Mouse (Mus musculus) CH12.LX (cell line): ENCODE data around the gene Olfr67. TPM values are rescaled to one million over a fixed set of nuclear protein-coding genes. Genes with fewer than 3 reads are reported as not detected.
"Not testable (repeated sequence)": the region's sequence is repeated elsewhere in the genome, so short reads cannot be mapped to it uniquely, and the experiment has no call there.

ENCODE experiments used
- DNase-seq: peaks from one replicate; pipeline ENCODE4 v3.0.0-alpha.2; 2013; ENCODE audit errors: extremely low read depth
- H3K27ac ChIP-seq: 2 replicates; pipeline ENCODE4 v1.5.1; 2012; ENCODE audit warnings: low read depth, mild to moderate bottlenecking, control low read depth, moderate library complexity; ENCODE audit not compliant: insufficient read depth
- H3K27me3 ChIP-seq: replicated peaks from 2 replicates; pipeline ENCODE3; 2012; ENCODE audit warnings: inconsistent platforms
- H3K36me3 ChIP-seq, 2 experiments: replicated peaks in 1 of 2; 2 replicates each; pipeline versions ENCODE3 to v1.6.1; 2012; ENCODE audit warnings: inconsistent platforms in 1 of 2, low read length in 1 of 2, mild to moderate bottlenecking in 1 of 2, mixed read lengths in 1 of 2, moderate library complexity in 1 of 2; ENCODE audit not compliant: control insufficient read depth in 1 of 2, insufficient read depth in 1 of 2
- H3K4me1 ChIP-seq, 2 experiments: 2 replicates each; pipeline ENCODE4 v1.6.1; 2012; ENCODE audit warnings: inconsistent platforms in 1 of 2, moderate library complexity in 1 of 2; ENCODE audit not compliant: insufficient read depth in 2 of 2, control insufficient read depth in 1 of 2
- H3K4me2 ChIP-seq: 2 replicates; pipeline ENCODE4 v1.6.1; 2012; ENCODE audit warnings: low read depth, mild to moderate bottlenecking, control low read depth; ENCODE audit not compliant: poor library complexity, insufficient read depth, severe bottlenecking
- H3K4me3 ChIP-seq, 3 experiments: fragments of 150-350 bp in 1 of 3; sonication (generic) in 1 of 3; replicated peaks in 1 of 3; 2 replicates each; pipeline versions ENCODE3 to v1.5.1; 2011 to 2012; ENCODE audit warnings: low read depth in 2 of 3, low read length in 2 of 3, mild to moderate bottlenecking in 2 of 3, moderate library complexity in 2 of 3, control low read depth in 1 of 3, improper control_type of control experiment in 1 of 3, inconsistent platforms in 1 of 3, mixed read lengths in 1 of 3; ENCODE audit not compliant: poor library complexity in 1 of 3
- H3K79me2 ChIP-seq: replicated peaks from 2 replicates; pipeline ENCODE4 v1.6.1; 2012; ENCODE audit warnings: mild to moderate bottlenecking, moderate library complexity; ENCODE audit not compliant: control insufficient read depth, poor library complexity, insufficient read depth, severe bottlenecking; ENCODE audit errors: extremely low read depth
- H3K9ac ChIP-seq: 2 replicates; pipeline ENCODE4 v1.6.1; 2012; ENCODE audit warnings: low read depth, mild to moderate bottlenecking, control low read depth, moderate library complexity; ENCODE audit not compliant: insufficient read depth
- H3K9me3 ChIP-seq: replicated peaks from 2 replicates; pipeline ENCODE3; 2012; ENCODE audit warnings: low read length, inconsistent platforms, mixed read lengths
- BHLHE40 ChIP-seq: IDR thresholded peaks from 2 replicates; pipeline ENCODE4 v1.6.1; 2011; ENCODE audit warnings: mild to moderate bottlenecking, low read depth, low read length, improper control_type of control experiment
- CHD1 ChIP-seq: IDR thresholded peaks from 2 replicates; pipeline ENCODE4 v1.6.1; 2012; ENCODE audit warnings: low read depth, low read length, improper control_type of control experiment, inconsistent platforms
- CTCF ChIP-seq, 2 experiments: IDR thresholded peaks in 1 of 2; conservative IDR thresholded peaks in 1 of 2; 2 replicates each; pipeline ENCODE4 v1.5.1; 2011 to 2012; ENCODE audit warnings: low read depth in 2 of 2, low read length in 2 of 2, improper control_type of control experiment in 1 of 2, inconsistent platforms in 1 of 2, mild to moderate bottlenecking in 1 of 2, moderate library complexity in 1 of 2
- E2F4 ChIP-seq: IDR thresholded peaks from 2 replicates; pipeline ENCODE4 v1.6.1; 2011; ENCODE audit warnings: low read depth, low read length, improper control_type of control experiment; ENCODE audit not compliant: insufficient replicate concordance
- ELF1 ChIP-seq: IDR thresholded peaks from 2 replicates; pipeline ENCODE4 v1.6.1; 2014; ENCODE audit warnings: low read depth, mild to moderate bottlenecking, inconsistent platforms, low read length, improper control_type of control experiment
- EP300 ChIP-seq: IDR thresholded peaks from 2 replicates; pipeline ENCODE4 v1.6.1; 2011; ENCODE audit warnings: low read length, improper control_type of control experiment
- ETS1 ChIP-seq: conservative IDR thresholded peaks from 2 replicates; pipeline ENCODE4 v1.6.1; 2012; ENCODE audit warnings: low read depth, mild to moderate bottlenecking, inconsistent platforms, low read length, improper control_type of control experiment, moderate library complexity
- HCFC1 ChIP-seq: IDR thresholded peaks from 2 replicates; pipeline ENCODE4 v1.6.1; 2012; ENCODE audit warnings: low read depth, mild to moderate bottlenecking, inconsistent platforms, low read length, improper control_type of control experiment
- IRF4 ChIP-seq: IDR thresholded peaks from 2 replicates; pipeline ENCODE4 v1.6.1; 2014; ENCODE audit warnings: low read depth, mild to moderate bottlenecking, inconsistent platforms, low read length, improper control_type of control experiment
- JUND ChIP-seq: conservative IDR thresholded peaks from 2 replicates; pipeline ENCODE4 v1.6.1; 2011; ENCODE audit warnings: low read depth, low read length, improper control_type of control experiment
- KAT2A ChIP-seq: IDR thresholded peaks from 2 replicates; pipeline ENCODE4 v1.6.1; 2012; ENCODE audit warnings: low read length, improper control_type of control experiment, inconsistent platforms; ENCODE audit not compliant: insufficient replicate concordance
- MAX ChIP-seq: IDR thresholded peaks from 2 replicates; pipeline ENCODE4 v1.6.1; 2011; ENCODE audit warnings: low read length, improper control_type of control experiment
- MEF2A ChIP-seq: IDR thresholded peaks from 2 replicates; pipeline ENCODE4 v1.6.1; 2014; ENCODE audit warnings: low read depth, mild to moderate bottlenecking, inconsistent platforms, low read length, improper control_type of control experiment, borderline replicate concordance
- MXI1 ChIP-seq: IDR thresholded peaks from 2 replicates; pipeline ENCODE4 v1.6.1; 2011; ENCODE audit warnings: mild to moderate bottlenecking, low read depth, low read length, improper control_type of control experiment
- MYC ChIP-seq: IDR thresholded peaks from 2 replicates; pipeline ENCODE4 v1.6.1; 2011; ENCODE audit warnings: low read depth, mild to moderate bottlenecking, improper control_type of control experiment, low read length
- NRF1 ChIP-seq: IDR thresholded peaks from 2 replicates; pipeline ENCODE4 v1.6.1; 2014; ENCODE audit warnings: low read depth, mild to moderate bottlenecking, inconsistent platforms, low read length, improper control_type of control experiment, moderate library complexity
- PAX5 ChIP-seq: IDR thresholded peaks from 2 replicates; pipeline ENCODE4 v1.6.1; 2012; ENCODE audit warnings: low read length, inconsistent platforms, mixed read lengths
- POLR2AphosphoS2 ChIP-seq: IDR thresholded peaks from 2 replicates; pipeline ENCODE4 v1.6.1; 2011; ENCODE audit warnings: low read depth, low read length, improper control_type of control experiment
- RAD21 ChIP-seq: IDR thresholded peaks from 2 replicates; pipeline ENCODE4 v1.6.1; 2011; ENCODE audit warnings: low read depth, mild to moderate bottlenecking, low read length, improper control_type of control experiment, moderate library complexity
- RCOR1 ChIP-seq: conservative IDR thresholded peaks from 2 replicates; pipeline ENCODE4 v1.6.1; 2012; ENCODE audit warnings: low read depth, mild to moderate bottlenecking, inconsistent platforms, low read length, improper control_type of control experiment
- TBP ChIP-seq: conservative IDR thresholded peaks from 2 replicates; pipeline ENCODE4 v1.6.1; 2011; ENCODE audit warnings: low read depth, low read length, improper control_type of control experiment
- UBTF ChIP-seq: IDR thresholded peaks from 2 replicates; pipeline ENCODE4 v1.6.1; 2012; ENCODE audit warnings: low read depth, mild to moderate bottlenecking, inconsistent platforms, low read length, improper control_type of control experiment, moderate library complexity
- USF1 ChIP-seq: IDR thresholded peaks from 2 replicates; pipeline ENCODE4 v1.6.1; 2014; ENCODE audit warnings: low read depth, mild to moderate bottlenecking, inconsistent platforms, low read length, improper control_type of control experiment
- ZMIZ1 ChIP-seq: IDR thresholded peaks from 2 replicates; pipeline ENCODE4 v1.6.1; 2012; ENCODE audit warnings: low read depth, mild to moderate bottlenecking, inconsistent platforms, low read length, improper control_type of control experiment
- ZNF384 ChIP-seq: IDR thresholded peaks from 2 replicates; pipeline ENCODE4 v1.6.1; 2012; ENCODE audit warnings: low read depth, low read length, improper control_type of control experiment, inconsistent platforms
- dilution Hi-C: fragments of 300-500 bp; cut with MboI; formaldehyde crosslinking; loops from 2 replicates; pipeline ENCODE4 v1.14.3; 2020; ENCODE audit warnings: low sequenced_read_pairs; ENCODE audit not compliant: extremely low pct_unique_long_range_greater_than_20kb, extremely low pct_ligation_motif_present
- in situ Hi-C: fragments of 300-500 bp; cut with MboI; formaldehyde crosslinking; loops from 3 replicates; pipeline ENCODE4 v1.14.3; 2019; ENCODE audit warnings: low sequenced_read_pairs, low pct_ligation_motif_present, low pct_unique_long_range_greater_than_20kb, mixed read lengths
- polyA plus RNA-seq: library from polyadenylated mRNA; unstranded; fragments of >175 nt; gene quantifications from 2 replicates; pipeline ENCODE4 v1.2.1, GENCODE M21; 2012; ENCODE audit warnings: low read depth; ENCODE audit not compliant: insufficient read length
- total RNA-seq, 2 experiments: library from RNA; depleted of rRNA; stranded (reverse); fragments of 300-350 nt in 1 of 2; fragments of >200 nt in 1 of 2; gene quantifications; 2 replicates each; pipeline ENCODE4 v1.2.3; 2012 to 2014

Olfr67 gene
- total and polyA plus RNA-seq, 3 experiments: not detected

- Histone ChIP-seq H3K4me3 (no peak within 1 kb of the TSS), H3K4me2 (no peak within 1 kb of the TSS), H3K9ac (no peak within 1 kb of the TSS), H3K27me3 (no peaks in the 10 kb centered on the region), H3K27ac (no peak within 1 kb of the TSS), H3K9me3 (no peaks in the 10 kb centered on the region), H3K36me3 (no peaks in the 10 kb centered on the region), H3K4me1 (peaks cover 0 to 3% of the 10 kb centered on the region in 2 experiments; a peak in 1 of 4 replicates), H3K79me2 (no peaks in the 10 kb centered on the region)
- in situ Hi-C loops: no loop called here
- dilution Hi-C loops: no loop called here
- no peak for TF ChIP-seq POLR2AphosphoS2
- no peak for TF ChIP-seq ELF1
- no peak for TF ChIP-seq CHD1
- no peak for TF ChIP-seq MAX
- no peak for TF ChIP-seq CTCF (conservative IDR thresholded peaks at IDR 0.05 in 1 of 2, IDR thresholded peaks at IDR 0.05 in 1 of 2; ENCODE audit: low read depth in 2 of 2, low read length in 2 of 2)
- no peak for TF ChIP-seq RCOR1
- no peak for TF ChIP-seq PAX5
- no peak for TF ChIP-seq RAD21
- no peak for TF ChIP-seq NRF1
- no peak for TF ChIP-seq UBTF
- no peak for TF ChIP-seq E2F4
- no peak for TF ChIP-seq HCFC1
- TF ChIP-seq JUND: no peak
- no peak for TF ChIP-seq ZNF384
- TF ChIP-seq, all 38 proteins: peak for 0
- DNase-seq: no peak
Observed at GRCm38 (mm10) chr7:103827808-103828207, 36.2 kb upstream of the Olfr67 start, which contains the start of gene Hbb-bs. TSS of gene Hbb-bs (minus strand) at chr7:103828096.

GRCm38 (mm10) chr7:103827139-103827538 is 35.5 kb upstream of the Olfr67 start:
- in situ Hi-C loops, H3K4me3 ChIP-seq, H3K36me3 ChIP-seq, DNase-seq, H3K27me3 ChIP-seq, H3K9me3 ChIP-seq, H3K4me2 ChIP-seq, H3K9ac ChIP-seq, dilution Hi-C loops, H3K27ac ChIP-seq, H3K79me2 ChIP-seq, H3K4me1 ChIP-seq: not testable (repeated sequence)

GRCm38 (mm10) chr7:103826255-103826887 is 34.8 kb upstream of the Olfr67 start:
- DNase-seq: no peak
- H3K27ac ChIP-seq: no peak overlapping the region
- TF ChIP-seq ETS1 (no peak), TBP (no peak), MEF2A (no peak), RCOR1 (no peak), MYC (no peak), USF1 (no peak), ZMIZ1 (no peak), UBTF (no peak), EP300 (no peak), IRF4 (no peak), BHLHE40 (no peak), KAT2A (no peak), MXI1 (no peak)
- H3K9me3 ChIP-seq: no peaks in the 10 kb centered on the region
- dilution Hi-C loops: no loop called here
- no peak overlapping the region for H3K9ac ChIP-seq
- no peak overlapping the region for H3K4me2 ChIP-seq
- H3K4me3 ChIP-seq: no peak overlapping the region
- H3K27me3 ChIP-seq: no peaks in the 10 kb centered on the region
- H3K4me1 ChIP-seq: peaks cover 0 to 7% of the 10 kb centered on the region in 2 experiments; a peak in 1 of 4 replicates
- no peaks in the 10 kb centered on the region for H3K36me3 ChIP-seq
- in situ Hi-C loops: no loop called here
- H3K79me2 ChIP-seq: no peaks in the 10 kb centered on the region
